Mouse (Mus musculus) brain, embryonic 14.5 days (tissue): ENCODE measurements around the gene Htr1f.

Source experiments
- CTCF ChIP-seq: fragments of 200-500 bp; IDR thresholded peaks from 2 replicates; pipeline ENCODE4 v1.5.1; 2012; ENCODE audit warnings: inconsistent platforms, mild to moderate bottlenecking, moderate library complexity, borderline replicate concordance; ENCODE audit not compliant: insufficient read depth, insufficient read length; ENCODE audit errors: extremely low read depth
- POLR2A ChIP-seq: fragments of 200-500 bp; IDR thresholded peaks from 2 replicates; pipeline ENCODE4 v1.6.1; 2012; ENCODE audit warnings: mild to moderate bottlenecking, inconsistent platforms, borderline replicate concordance; ENCODE audit not compliant: poor library complexity, insufficient read depth, insufficient read length, severe bottlenecking; ENCODE audit errors: extremely low read depth

DNA sequence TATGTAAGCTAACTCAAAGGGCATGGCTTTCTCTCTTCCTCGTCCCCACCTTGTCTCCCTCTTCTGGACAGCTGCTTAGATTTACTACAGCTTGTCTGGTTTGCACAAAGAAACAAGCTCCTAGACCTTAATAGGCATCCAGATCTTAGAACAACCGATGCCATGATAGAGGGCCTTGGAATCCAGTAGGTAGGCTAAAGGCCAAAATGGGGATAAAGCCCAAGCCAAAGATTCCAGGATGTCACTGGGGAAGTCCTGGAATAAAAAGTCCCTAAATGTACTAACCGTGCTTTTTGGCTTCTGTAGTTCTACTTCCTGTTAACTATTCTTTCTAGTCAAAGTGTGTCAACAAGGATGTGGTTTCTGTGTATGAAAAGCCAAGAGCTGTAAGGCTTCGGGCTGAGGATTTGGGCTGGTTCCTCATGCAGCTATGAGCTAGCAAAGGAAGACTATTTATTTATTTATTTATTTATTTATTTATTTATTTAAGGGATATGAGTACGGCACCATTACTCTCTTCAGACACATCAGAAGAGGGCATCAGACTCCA is 163.9 kb downstream of the Htr1f start:
- TF ChIP-seq CTCF, result no peak
- TF ChIP-seq POLR2A, result no peak
